Mouse (Mus musculus) B cell, adult 2 months (primary cell): ENCODE measurements around the gene Kcnmb2.

Source experiments
- DNase-seq, 2 experiments: peaks; one replicate each; pipeline ENCODE4 v3.0.0; 2022

The Kcnmb2 gene

GRCm38 (mm10) chr3:32020981-32021380 lies 118.7 kb downstream of the Kcnmb2 start:
- DNase-seq = no peak

DNA sequence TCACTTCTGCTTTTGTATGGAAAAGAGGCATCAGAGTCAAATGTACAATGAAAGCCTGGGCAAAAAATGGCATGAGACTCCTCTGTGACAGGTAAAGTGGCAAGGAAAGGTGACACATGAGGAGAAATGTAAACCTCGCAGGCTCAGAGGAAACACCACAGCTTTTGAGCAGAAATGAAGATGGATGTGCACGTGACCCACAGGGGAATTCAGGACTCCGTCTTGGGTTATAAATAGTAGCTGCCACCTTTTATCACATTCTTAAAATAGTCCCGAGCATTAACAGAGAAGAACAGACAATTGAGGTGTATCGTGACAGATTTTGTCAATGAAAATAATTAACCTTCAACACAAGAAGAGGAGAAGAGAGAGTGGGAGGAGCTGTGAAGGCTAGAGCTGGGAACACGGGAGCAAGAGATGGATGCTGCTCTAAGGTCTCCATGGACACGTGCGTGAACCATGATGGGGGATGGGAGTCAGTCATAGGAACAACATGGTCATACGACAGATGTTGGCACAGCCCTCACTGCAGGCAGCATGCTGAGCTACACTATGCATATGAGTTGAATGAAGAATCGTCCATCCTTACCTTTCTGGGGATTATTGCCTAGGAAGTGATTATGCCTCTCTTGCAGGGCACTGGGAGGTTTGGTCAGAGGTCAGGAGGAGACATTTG lies 127.2 kb downstream of the Kcnmb2 start:
- no peak for DNase-seq

DNA sequence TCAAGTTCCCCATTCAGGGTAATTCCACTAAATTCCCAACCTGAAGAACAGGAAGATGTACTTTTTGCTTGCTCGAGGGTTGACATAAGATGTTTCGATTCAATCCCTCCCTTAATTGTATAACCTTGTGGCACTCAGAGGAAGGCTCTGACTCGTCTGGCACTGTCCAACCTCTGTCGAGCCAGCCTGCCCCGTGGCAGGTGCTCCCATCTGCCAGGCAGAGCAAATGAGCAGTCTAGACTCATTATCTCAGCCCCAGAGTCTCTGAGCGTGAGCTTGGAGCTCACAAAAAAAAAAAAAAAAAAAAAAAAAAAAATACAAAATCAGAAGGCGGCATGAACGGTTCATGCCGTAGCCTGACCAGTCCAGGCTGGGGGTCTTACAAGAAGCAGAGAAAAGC lies 130.1 kb downstream of the Kcnmb2 start:
- DNase-seq = no peak

- DNase-seq = no peak
These were observed 141.5 kb downstream of the Kcnmb2 start for GRCm38 (mm10) chr3:32043814-32044213.

- no peak for DNase-seq
These were observed 146.5 kb downstream of the Kcnmb2 start for GRCm38 (mm10) chr3:32048777-32049176.

DNA sequence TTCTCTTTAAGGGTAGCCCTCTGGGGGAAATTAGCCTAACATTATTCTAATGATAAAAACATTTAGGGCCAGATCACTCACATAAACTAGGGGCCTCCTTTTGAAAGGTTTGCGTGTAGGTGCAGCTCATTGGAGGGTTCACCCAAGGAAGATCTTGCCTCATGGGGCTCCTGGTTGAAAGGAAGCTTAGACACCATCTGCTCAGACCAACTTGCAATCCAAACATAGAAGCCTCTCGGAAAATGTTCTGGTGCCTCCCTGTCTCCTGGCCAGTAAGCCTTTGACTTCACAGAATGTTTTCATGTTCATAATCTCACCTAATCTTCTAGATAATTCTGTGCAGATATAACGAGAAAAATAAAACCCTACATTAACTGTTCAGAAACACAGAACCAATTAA lies 150.3 kb downstream of the Kcnmb2 start:
- DNase-seq = no peak

- no peak for DNase-seq
These were observed 151.4 kb downstream of the Kcnmb2 start for GRCm38 (mm10) chr3:32053610-32054241.

DNA sequence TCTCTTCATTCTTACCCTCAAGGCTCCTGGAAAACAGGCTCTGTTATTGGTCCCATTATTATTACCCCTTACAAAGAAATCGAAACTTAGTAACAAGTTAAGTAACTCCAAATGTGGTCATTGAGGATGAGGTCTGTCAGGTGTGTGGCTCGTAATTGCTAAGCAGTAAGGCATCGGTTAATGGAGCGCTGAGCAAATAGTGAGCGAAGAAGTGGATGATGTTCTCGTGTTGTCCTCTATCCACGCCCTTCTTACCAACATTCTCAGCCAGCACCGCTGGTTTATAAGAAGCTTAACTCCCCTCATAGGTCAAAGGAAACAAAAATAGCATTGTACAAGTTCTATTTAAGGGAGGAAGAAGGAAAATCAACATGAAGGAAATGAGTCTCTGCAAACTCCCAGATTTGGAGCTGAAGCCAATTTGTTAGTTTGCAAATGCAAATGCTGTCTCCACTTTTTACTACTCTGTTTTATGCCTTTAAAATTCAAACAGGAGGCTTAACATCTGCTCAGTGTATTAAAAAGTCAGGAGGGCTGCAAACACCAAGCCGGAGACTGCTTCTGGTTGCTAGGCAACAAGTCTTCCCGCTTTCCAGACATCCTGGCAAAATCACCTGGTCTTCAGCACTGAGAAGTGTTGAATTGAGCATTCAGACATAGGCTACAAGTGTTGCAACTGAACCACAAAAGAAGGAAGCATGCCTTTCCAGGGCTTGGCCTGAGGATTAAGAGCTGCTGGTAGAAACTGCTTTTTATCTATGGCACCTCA lies 157.8 kb downstream of the Kcnmb2 start:
- no peak for DNase-seq

DNA sequence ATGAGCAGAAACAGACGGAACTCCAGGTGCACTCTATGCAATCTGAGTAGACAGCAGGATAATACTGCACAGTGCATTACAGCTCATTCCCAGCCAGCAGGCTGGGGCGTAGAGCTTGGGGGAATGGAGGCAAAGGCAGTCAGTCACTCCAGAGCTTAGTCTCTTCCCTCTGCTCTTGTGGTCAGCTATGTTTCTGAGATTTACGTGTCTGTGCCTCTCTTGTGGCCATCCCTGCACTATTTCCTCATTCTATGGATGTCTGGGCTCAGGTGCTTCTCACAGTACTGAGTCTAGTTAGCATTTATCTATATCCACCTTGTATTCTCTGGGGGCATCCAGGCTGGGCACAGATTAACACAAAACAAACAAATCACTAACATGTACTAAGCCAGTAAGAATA lies 160.4 kb downstream of the Kcnmb2 start:
- no peak for DNase-seq

DNA sequence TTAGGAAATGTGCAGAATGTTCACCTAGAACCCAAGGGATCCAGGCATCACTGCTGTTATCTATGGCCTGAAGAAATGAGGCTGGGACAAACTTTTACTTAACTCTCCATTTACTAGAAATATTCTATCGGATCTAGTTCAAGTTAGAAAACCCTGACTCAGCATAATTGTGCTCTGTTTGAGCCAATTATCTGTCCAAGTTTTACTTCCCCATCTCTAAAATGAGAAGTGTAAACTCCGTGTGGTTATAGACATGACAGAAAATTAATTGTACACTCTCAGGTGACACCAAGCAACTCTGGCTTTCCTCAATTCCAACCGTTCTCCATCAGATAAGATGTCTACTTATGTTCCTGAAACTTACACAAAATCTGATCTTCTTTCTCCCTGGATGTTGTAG lies 161.0 kb downstream of the Kcnmb2 start:
- DNase-seq = no peak

- no peak for DNase-seq
These were observed 165.0 kb downstream of the Kcnmb2 start for GRCm38 (mm10) chr3:32067004-32067935.

DNA sequence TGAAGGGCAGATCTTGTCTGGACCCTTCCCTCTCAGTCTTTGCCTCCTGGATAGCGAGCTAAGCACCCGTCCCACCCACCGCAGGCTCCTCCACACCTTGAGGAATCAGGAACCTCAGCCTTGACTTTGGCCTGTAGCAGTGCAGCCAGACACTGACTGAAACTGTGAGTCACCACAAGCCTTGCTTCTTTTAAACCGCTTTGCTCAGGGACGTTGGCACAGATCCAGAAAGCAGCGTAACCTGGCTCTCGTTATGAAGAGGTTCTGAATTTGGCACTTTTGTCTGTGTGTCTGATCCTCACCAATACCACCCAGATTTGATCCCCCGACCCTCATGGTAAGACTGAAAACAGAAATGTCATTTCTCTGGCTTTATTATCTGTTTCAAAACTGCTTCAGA lies 171.6 kb downstream of the Kcnmb2 start:
- no peak for DNase-seq

GRCm38 (mm10) chr3:32088762-32089161 lies 186.5 kb downstream of the Kcnmb2 start:
- DNase-seq = no peak

GRCm38 (mm10) chr3:32101391-32101790 lies 199.1 kb downstream of the Kcnmb2 start:
- no peak for DNase-seq

- DNase-seq = no peak
These were observed 217.5 kb downstream of the Kcnmb2 start for GRCm38 (mm10) chr3:32119851-32120250.

DNA sequence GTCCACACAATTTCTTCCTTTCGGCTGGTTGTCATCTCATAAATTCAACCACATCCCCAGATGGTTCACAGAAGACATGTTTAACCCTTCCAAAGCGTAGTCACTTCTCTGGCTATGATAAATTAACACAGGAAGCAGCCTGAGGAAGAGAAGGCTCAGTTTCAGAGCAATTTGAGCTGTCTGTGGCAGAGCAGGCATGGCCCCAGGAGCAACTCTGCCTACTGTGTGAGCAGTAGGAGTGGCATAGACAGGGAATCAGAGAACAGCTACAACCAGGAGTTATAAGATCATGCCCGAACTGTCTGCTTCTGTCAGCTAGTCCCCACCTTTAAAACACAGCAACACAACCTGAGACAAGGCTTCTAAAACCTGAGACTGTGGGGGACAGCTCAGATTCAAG lies 219.4 kb downstream of the Kcnmb2 start:
- no peak for DNase-seq

DNA sequence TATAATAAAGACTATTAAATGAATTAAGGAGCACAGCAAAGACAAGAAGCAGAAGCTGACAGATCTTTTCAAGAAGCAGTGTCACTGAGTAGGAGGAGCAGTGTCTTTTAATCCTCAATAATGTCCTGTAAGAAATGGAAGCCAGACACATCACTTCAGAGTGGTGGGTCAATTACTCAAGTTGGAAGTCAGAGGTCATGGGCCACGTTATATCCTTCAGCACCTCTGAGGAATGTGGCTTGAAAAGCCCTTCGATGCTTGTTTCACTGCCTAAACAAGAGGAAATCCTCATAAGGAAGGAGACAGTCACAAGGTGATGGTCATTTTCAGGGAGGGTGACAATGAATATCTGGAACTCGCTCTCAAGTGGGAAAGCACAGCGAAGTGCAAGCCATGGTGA lies 223.1 kb downstream of the Kcnmb2 start:
- DNase-seq = no peak

GRCm38 (mm10) chr3:32128391-32128790 lies 226.1 kb downstream of the Kcnmb2 start:
- DNase-seq = no peak

DNA sequence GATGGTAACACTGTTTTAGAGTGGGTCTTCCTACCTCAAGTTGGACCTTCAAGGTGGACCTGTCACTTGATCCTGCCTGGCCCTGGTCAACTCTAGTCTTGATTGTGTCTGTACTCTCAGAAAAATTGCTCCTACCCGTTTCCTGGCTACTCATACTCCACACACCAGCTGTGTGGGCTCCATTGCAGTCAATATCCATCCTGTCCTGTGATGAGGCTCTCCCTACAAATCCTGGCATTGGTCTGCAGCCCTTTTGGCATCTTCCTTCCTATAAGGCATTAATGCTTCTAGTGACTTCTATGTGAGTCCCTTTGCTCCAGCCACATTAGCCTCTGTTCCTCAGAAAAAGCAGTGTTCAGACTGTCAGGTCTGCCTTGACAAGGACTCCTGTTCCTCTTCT lies 228.4 kb downstream of the Kcnmb2 start:
- no peak for DNase-seq

DNA sequence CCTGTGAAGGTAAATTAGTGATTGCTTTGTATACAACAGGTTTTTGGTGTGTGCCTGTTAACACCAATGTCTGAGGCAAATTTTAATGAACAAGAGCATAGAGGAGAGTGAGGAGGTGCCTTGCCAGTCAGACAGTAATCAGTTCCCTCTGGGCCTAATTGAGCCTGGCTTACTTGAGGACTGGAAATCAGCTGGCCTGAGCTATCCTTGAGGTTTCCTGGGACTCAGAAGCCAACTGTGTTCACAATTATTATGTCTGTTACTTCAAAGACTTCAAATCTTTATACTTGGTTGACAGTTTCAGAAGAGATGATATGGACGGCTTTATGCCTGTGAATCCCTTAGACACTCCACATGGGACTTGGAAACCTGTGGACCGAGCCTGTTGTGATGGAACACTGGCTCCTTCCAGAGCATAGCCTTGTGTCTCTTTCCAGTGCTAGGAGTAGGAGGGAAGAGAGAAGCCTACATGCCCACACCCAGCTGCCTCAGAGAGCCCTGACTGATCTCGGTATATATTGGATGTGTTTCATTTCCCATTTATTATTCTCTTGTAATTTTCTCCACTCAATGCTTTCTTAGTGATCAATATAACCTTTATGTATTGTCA lies 230.2 kb downstream of the Kcnmb2 start:
- DNase-seq = no peak

GRCm38 (mm10) chr3:32144194-32144593 lies 241.9 kb downstream of the Kcnmb2 start:
- no peak for DNase-seq

DNA sequence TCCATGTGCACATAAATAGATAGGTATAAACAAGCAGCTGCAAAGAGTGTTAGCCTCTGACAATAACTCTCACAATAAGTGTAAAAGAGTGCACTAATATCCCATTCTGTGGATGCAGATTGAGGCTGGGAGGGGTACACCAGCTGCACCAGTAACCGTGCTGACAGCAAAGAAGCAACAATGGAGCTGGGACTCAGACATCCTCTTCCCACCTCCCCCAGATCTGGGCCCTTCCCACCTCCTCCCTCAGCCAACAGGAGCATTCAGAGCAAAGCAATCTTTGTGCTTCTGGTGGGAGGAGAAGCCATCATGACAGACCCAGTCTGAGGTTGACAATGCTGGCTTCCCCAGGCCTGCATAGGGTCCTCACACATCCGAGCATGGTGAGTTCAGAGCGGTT lies 242.3 kb downstream of the Kcnmb2 start:
- no peak for DNase-seq

- no peak for DNase-seq
These were observed 245.4 kb downstream of the Kcnmb2 start for GRCm38 (mm10) chr3:32147739-32148138.
